Mouse (Mus musculus) spleen, embryonic (tissue): ENCODE measurements at regions not wholly inside any gene's neighbourhood (a gene's known extent, or its start where the extent isn't known, plus 50 kb on each side); places are given as distances from the start of the nearest gene placed in this dataset.

Source experiments
- CTCF ChIA-PET: fragments of 350-600 bp; sonication (Branson Sonifier 250); formaldehyde crosslinking; loops from one replicate; lab custom pipeline; 2022; lab: Charles Lee

- CTCF ChIA-PET = no interaction called here
These were observed 292.3 kb upstream of the Alcam start for GRCm38 (mm10) chr16:52746186-52746585.

GRCm38 (mm10) chr16:52744720-52745119, 290.8 kb upstream of the Alcam start:
- CTCF ChIA-PET = no interaction called here

GRCm38 (mm10) chr16:52742166-52742565, 288.3 kb upstream of the Alcam start:
- CTCF ChIA-PET = no interaction called here

GRCm38 (mm10) chr16:52726120-52726844, 272.4 kb upstream of the Alcam start:
- CTCF ChIA-PET = no interaction called here

- CTCF ChIA-PET = no interaction called here
These were observed 264.5 kb upstream of the Alcam start for GRCm38 (mm10) chr16:52718231-52718932.

- CTCF ChIA-PET = no interaction called here
These were observed 236.4 kb upstream of the Alcam start for GRCm38 (mm10) chr16:52690272-52690671.

GRCm38 (mm10) chr16:52654825-52655224, 201.0 kb upstream of the Alcam start:
- CTCF ChIA-PET = no interaction called here
